Mouse (Mus musculus) ES-Bruce4 (cell line): Measurements from ENCODE around the gene Hmga1b.

Experiments used
- CTCF ChIP-seq: IDR thresholded peaks from one replicate; pipeline ENCODE4 v1.8.1; 2011; ENCODE audit warnings: low read depth, low read length
- EP300 ChIP-seq: IDR thresholded peaks from 2 replicates; pipeline ENCODE4 v1.6.1; 2011; ENCODE audit warnings: low read depth, low read length; ENCODE audit not compliant: insufficient read depth
- POLR2A ChIP-seq: IDR thresholded peaks from one replicate; pipeline ENCODE4 v1.8.1; 2011; ENCODE audit warnings: low read length; ENCODE audit not compliant: insufficient read depth

DNA sequence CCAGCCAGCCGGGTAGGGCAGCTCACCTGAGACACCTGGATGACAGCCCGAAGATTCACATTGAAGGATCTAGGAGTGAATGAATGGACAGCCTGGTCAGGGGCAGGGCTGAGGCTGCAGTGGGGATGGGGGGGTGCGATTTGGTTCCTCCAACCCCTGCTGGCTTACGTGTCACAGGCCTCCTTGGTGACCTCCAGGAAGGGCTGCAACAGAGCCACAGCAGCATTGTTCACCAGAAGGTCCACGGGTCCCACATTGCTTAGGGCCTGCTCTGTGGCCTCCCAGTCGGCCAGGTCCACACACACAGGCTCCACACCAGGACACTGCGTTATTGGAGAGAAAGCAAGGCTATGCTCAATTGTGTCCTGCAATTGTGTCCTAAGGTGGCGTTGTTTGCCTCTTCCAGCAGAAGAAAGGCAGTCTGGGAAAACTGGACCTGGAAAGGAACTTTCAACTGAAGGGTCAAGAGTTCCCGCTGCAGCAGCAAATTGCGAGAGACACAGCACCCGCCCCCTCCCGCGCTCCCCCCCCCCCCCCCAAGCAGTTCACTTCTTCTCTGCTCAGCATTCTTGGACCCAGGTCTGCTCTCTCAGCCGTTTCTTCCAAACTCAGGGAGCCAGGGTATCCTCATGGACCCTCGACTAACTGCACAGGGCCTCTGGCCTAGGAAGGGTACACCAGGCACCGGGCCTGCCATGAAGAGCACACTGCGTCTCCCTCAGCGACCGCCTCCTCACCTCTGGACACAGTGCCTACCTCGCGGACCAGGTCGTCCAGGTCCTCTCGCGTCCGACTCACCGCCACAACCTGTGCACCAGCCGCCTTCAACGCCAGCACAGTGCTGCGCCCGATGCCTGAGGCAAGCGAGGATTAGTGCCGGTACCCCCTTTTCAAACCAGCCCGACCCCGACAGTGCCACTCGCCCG lies 36.1 kb upstream of the Hmga1b start:
- TF ChIP-seq POLR2A (no peak), CTCF (no peak), EP300 (no peak)
